Mouse (Mus musculus) heart, adult 2 months (tissue): ENCODE data around the gene Necab2.

Experiments
- CTCF ChIP-seq: fragments of 200-600 bp; IDR thresholded peaks from 2 replicates; pipeline ENCODE4 v1.8.1; 2022; ENCODE audit warnings: antibody characterized with exemption, mild to moderate bottlenecking, moderate library complexity
- POLR2A ChIP-seq: fragments of 200-500 bp; IDR thresholded peaks from 2 replicates; pipeline ENCODE4 v1.6.1; 2011; ENCODE audit warnings: mild to moderate bottlenecking, low read depth, low read length, control low read depth; ENCODE audit not compliant: insufficient read depth

- no peak for TF ChIP-seq POLR2A
- no peak for TF ChIP-seq CTCF
These were observed 15.8 kb upstream of the Necab2 start for GRCm38 (mm10) chr8:119430690-119431089.
